Mouse (Mus musculus) lung, postnatal 0 days (tissue): ENCODE measurements around the gene H2al1m.

Source experiments
- CTCF ChIP-seq: IDR thresholded peaks from 2 replicates; pipeline ENCODE4 v1.5.1; 2016; ENCODE audit warnings: antibody characterized with exemption, mild to moderate bottlenecking
- EP300 ChIP-seq: IDR thresholded peaks from 2 replicates; pipeline ENCODE4 v1.6.1; 2016; ENCODE audit warnings: antibody characterized with exemption, mild to moderate bottlenecking, control low read depth

DNA sequence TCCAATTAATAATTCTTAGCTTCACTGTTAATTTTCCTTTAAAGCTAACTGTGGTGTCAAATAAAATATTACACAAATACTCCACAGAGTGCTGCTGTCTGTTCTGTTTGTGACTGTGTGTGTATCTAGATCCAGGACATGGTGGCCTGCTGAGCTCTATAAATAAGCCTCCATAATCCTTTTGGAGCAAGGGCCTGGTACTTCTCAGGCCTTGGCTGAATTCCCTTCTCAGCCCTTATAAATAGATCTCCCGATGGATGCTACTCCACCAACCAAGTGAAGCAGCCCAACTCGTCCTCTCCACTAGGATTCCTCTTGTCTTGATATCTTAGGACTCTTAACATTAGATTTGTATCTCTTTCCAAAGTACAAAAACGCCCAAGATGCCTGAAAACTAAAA, 12.5 kb upstream of the H2al1m start:
- TF ChIP-seq CTCF: no peak
- no peak for TF ChIP-seq EP300
